Mouse (Mus musculus) retina, adult 2 months (tissue): Measurements from ENCODE around the gene Mink1.
"Not testable (repeated sequence)": the region's sequence is repeated elsewhere in the genome, so short reads cannot be mapped to it uniquely, and the experiment has no call there.

Source experiments
- DNase-seq: peaks from one replicate; pipeline ENCODE4 v3.0.0-alpha.2; 2012; ENCODE audit warnings: low read depth, low spot score

The Mink1 gene

DNA sequence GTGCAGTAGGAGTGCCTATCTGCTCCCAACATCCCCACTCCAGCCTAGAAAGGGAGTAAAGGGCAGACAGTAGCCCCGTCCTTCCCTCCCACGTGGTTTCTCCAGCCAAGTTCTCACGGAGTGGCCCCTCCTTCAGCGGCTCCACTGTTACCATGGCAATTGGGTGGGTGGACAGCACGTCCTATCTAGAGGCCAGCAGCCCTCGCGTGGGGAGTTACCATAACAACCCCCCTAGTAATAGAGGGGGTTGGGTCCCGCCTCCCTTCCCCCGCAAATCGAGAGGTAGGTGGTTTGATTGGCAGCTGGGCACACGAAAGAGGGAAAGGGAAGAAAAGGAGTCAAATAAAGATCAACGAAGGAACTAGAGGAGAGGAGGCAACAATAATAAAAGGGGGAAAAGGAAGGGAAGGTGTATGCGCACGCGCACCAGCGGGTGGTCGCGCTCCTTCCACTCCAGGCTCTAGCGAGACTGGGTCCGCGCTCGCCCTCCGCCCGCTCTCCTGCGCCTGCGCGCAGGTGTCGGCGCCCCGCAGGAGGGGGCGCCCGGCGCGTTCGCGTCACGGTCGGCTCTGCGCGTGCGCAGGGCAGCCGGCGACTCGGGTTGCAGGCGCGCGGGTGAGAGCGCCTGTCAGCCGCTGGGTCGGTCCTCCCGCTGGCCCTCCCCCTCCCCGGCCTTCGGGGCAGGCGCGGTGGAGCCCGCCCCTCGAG, at the start of gene Mink1:
Gene Mink1, plus strand, starts transcription at position 595 of the 708 bp plus-strand sequence.
- DNase-seq, result peak; percentile 76

DNA sequence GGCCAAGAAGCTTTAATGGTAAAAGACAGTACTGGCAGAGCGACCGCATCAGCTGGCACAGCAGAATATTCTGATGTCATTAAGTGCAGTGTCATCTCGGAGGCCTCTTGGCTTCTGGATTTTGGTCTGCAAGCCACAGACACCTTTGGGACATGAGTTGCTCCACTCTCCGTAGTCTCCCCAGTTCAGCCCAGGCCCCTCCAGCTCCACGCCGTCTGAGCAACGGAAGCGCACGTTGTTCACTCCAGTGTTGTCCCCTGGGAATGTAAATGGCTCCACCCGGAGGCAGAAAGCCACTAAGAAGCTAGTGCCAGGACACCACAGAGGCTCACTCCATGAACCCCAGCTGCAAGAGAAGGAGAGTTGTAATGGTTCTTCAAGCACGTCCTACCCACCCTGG, 49.2 kb upstream of the Mink1 start:
- no peak for DNase-seq

DNA sequence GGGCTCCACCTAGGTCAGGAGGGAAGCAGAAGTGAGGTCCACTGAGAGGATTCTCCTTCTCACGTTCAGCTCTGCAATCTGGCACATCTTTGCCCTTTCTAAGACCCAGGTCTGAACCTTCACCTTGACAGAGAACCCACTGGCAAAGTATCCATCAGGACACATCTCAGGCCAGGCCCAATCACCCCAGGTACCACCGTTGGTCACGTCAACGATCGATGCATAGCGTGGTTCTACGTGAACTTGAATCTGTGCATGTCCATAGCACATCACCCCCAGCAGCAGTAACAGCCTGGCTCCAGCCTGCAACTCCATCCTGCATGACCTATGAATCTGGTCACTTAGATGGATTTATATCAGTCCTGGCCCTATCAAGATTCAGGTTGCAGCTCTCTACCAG, 48.4 kb upstream of the Mink1 start, which contains the start of gene Vmo1:
Gene Vmo1, minus strand, starts transcription at position 329 of the 400 bp plus-strand sequence.
- no peak for DNase-seq

DNA sequence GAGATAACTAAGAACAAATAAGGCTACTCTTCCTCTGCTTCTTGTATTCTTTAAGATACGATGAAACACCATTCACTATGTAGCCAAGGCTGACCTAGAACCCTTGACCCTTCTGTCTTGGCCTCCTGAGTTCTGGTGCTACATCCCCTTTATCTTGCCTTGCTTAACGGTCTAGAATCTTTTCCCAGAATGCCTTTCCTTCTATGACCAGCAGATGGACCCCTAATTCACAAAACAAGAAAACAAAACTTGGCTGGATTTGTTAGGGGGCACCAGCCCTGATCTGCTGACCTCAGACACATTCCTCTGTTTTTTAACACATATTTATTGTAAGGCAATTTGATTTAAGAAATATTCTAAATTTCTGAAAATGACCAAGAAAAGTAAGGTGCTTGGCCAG, 46.3 kb upstream of the Mink1 start:
- no peak for DNase-seq

DNA sequence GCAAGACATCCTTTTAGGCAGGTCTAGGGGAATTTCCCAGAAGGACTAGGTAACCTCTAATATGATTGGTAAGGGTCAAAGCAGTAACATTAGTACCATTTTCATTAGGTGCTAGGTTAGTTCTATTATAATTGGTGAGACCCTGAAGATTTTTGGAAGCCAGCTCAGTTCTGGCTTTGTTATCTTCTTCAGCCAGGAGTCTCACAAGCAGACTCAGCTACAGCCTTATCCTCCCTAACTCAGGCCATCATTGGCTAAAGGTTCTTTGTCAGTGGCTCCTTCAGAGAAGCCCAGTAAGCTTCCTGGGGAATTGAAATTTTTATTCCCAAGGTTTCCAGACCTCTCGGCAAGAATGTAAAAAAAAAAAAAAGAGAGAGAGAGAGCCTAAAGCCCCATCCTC, 44.2 kb upstream of the Mink1 start:
- no peak for DNase-seq

DNA sequence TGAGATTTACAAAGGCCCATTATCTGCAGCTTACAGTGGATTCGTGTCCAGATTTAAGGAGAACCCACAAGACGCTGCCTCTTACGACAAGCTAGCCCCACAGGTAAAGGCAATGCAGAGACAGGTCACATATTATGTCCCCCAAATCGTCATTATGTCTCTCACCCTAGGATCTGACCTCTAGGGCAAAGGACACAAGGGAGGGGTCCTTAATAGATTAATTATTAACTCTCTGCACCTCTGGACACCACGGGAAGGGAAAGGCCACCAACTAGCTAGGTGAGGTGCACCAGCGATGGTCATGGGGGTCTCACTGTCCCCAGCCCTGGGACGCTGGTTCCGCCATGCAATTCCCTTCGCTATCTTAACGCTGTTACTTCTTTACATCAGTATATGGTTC, 43.8 kb upstream of the Mink1 start, which contains the start of gene Gltpd2:
Gene Gltpd2, plus strand, starts transcription at position 274 of the 400 bp plus-strand sequence.
- DNase-seq, result no peak

DNA sequence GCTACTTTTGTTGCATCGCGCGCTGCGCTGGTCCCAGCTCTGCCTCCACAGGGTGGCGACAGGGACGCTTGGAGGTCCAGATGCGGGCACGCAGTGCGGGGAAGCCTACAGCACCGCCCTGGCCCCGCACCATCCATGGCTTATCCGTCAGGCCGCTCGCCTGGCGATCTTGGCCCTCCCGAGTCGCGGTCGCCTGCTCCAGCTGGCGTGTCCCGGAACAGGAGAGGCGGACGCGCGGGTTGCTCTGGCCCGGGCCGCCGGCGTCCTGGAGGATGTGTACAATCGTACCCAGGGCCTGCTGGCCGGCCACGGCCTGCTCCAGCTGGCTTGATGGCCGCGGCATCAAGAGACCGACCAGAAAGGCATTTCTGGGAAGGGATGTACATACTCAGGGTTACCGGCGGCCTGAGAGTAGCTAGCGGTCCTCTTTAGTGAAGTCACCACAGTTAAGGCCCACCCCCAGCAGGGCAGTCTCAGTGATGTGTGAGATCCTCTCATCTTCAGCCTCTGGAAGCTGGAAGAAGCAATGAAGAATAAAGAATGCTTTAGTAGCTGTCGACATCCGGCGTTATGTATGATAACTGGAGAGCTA, 42.4 kb upstream of the Mink1 start:
- DNase-seq, result no peak

DNA sequence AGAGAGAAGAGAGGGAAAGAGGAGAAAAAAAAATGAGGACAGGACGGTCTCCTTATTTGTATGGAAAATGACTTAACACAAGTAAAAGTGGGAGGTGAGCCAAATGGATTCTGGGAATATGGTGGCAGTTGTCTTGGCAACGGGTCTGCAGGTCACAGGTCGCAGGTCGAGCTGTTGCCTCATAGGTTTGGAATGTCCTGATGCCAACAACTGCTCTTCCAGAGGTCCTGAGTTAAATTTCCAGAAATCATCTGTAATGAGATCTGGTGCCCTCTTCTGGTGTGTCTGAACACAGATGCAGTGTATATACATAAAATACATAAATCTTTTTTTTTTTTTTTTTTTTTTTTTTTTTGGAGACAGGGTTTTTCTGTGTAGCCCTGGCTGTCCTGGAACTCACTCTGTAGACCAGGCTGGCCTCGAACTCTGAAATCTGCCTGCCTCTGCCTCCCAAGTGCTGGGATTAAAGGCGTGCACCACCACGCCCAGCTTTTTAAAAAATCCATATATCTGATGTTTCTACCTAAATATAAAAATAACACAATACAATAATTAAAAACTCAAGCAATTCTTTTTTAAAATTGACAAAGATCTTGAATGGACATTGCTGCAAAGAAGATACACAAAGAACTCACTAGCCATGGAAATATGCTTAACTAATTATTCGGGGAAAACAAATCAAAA, 39.2 kb upstream of the Mink1 start:
- DNase-seq, result not testable (repeated sequence)

DNA sequence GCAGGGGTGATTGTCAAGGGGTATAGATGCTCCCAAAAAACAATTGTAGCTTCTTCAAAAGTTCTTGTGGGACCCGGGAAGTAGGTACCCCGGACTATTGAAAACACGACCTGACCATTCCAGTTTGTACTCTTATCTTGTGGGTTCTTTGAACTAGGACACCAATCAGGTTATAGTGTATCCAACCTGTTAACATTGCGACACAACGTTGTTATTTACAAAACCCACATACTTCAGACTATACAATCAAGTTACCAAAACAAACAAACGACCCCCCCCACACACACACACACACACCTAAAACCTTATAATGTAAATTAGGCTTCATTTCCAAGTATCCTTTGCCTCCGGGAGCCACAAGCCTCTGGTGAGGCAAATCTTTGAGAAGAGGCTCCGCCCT, 37.9 kb upstream of the Mink1 start:
- DNase-seq, result no peak

DNA sequence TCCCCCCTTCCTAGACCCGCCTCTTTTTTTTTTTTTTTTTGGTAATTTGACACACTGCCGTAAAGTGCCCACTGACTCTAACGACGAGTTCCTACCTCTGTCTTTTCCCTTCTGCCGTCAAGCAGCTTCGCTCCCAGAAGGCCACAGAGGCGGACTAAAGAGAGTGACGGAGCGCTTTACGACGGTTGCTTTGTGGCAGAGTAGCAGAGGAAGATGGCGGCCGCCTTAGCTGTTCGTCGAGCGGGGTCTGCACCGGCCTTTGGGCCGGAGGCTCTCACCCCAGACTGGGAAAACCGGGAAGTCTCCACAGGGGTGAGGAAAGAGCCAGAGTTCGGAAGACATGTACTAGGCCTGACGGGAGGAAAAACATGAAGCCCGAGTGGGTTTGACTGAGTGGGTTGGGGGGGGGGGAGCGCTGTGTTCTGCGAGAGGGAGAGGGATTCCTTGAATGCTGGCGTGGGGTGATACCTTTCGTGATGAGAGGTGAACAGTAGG, 37.5 kb upstream of the Mink1 start, which contains the start of gene Psmb6:
Gene Psmb6, plus strand, starts transcription at position 184 of the 495 bp plus-strand sequence.
- DNase-seq, result peak; percentile 92

DNA sequence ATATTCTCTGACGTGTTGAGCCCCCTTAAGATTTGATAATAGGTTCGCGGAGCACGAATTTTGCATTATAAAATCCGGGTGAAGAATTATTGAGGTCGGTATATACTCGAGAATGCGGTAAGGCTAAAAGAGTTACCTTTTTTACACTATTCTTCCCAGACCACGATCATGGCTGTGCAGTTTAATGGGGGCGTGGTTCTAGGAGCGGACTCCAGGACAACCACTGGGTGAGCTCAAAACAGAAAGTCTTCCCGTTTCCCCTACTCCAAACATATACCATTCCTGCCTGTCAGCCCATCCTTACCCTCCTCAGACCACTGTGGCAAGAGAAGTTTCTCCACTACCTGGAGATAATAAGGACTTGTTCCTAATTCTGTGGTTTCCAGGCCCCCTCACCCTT, 37.0 kb upstream of the Mink1 start:
- DNase-seq, result no peak

DNA sequence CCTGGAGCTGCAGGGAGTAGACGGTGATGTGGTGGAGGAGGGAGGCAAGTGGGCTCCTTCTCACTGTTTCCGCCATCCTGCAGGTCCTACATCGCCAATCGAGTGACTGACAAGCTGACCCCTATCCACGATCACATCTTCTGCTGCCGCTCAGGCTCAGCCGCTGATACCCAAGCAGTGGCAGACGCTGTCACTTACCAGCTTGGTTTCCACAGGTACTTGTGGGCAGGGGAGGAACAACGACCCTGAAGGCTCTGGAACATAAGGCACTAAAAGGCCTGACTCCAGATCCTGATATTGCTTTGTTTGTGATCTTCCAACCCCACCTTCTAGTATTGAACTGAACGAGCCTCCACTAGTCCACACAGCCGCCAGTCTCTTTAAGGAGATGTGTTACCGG, 36.5 kb upstream of the Mink1 start:
- no peak for DNase-seq

DNA sequence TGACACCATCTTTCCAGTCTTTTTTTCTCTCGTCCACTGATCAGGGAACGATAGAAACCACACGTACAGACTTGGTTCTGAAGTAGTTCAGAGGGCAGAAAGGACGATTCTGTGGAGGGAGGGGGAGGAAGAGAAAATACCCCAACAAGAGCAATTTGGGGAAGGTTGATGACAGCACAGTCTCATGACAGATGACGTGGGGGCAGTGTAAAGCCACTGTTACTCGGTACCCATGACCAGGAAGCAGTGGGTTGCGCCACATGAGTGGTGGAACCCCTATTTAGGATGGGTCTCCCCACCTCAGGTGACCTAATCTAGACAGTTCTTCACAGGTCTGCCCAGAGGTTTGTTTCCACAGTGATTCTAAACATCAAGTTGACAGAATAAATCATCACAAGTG, 34.1 kb upstream of the Mink1 start:
- DNase-seq, result no peak

DNA sequence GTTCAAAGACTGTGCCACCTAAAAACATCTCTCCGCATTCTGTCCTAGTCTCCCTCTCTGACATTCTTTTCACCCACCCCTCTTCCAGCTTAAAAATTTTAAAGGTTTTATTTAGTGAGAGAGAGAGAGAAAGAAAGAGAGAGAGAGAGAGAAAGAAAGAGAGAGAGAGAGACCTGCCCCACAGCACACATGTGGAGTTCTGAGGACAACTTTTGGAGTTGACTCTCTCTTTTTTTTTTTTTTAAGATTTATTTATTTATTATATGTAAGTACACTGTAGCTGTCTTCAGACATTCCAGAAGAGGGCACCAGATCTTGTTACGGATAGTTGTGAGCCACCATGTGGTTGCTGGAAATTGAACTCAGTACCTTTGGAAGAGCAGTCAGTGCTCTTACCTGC, 31.6 kb upstream of the Mink1 start:
- DNase-seq, result not testable (repeated sequence)

DNA sequence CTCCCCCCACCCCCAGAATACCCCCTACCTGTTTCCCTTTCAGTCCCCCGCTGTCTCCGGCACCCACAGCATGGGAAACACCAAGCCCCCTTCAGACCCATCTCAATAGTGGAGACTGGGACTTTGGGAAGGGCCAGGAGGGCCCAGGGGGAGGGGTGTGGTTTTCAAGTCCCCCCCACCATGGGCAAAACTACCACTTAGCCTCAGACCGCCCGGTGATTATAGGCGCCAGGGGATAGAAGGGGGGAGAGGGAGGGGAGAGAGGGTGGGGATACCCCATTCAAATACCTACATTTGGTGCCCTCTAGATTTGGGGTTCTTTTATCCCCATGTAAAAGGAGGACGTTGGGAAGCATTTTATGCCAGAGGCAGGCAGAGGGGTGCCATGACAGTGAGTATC, 29.8 kb upstream of the Mink1 start, which contains the start of gene Gm40193:
Gene Gm40193, minus strand, starts transcription at position 101 of the 400 bp plus-strand sequence.
- DNase-seq, result no peak

DNA sequence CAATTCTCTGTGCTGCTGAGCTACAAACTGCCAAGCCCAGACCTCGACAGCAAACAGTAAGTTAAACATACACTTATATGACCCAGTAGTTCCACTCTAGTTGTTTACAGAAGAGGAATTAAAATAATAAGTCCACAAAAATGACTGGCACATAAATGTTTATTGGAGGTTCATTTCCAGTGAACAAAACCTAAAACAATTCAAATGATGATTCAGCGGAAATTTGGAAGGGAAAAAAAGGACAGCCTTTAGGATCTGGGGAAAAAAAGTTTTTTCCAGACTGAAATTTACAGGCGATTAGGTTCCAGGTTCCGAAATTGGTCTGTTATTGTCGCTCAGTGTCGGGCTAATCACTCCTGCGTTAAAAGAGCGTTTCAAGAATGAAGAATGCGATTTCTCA, 23.3 kb upstream of the Mink1 start:
- DNase-seq, result no peak

DNA sequence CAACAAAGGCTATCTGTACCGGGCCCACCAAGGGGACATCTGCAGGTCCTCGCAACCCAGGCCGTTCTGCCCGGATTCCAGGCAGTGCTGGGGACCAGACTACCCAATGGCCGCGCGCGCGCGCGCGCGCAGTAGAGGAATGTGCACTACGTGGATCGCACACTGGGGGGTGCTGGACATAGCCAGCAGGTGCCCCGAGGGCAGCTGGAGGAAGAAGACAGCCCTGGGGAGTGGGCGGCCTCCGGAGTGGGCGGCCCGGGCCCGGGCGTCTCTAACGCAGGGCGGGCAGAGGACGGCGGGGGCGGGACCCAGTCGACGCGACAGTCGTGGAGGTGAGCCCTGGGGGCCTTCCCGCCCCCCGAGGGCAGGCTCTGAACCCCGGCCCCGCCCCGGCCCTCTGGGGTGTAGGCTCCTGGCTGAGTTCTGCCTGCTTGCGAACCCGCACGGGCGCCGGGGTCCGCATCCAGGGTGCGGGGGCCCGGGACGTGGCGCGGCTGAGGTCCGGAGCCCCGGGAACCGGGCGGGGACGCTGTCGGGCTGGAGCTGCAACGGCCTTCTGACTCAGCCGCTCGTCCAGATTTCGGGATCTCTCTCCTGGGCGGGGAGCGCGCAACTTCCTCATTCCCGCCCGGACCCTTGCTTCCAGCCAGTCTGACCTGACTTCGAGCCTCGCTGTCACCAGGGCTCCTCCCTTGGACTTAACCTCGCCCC, 22.6 kb upstream of the Mink1 start, which contains the start of gene Pld2:
Gene Pld2, plus strand, starts transcription at position 188 of the 711 bp plus-strand sequence.
- peak; percentile 49 for DNase-seq

DNA sequence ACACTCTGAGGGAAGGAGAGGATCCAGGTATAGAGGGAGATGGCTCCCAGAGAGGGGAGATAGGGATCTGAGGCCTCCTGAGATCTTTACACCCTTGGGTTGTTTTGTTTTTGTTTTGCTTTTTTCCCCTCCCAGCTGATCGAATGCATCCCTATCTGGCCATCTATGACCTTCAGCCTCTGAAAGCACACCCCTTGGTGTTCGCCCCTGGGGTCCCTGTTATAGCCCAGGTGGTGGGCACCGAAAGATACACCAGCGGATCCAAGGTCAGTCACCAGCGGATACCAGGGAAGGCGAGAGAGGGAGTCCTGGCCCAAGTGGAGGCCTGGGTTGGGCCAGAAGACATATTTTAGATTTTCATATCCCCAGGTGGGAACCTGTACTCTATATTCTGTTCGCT, 21.8 kb upstream of the Mink1 start:
- DNase-seq, result no peak

DNA sequence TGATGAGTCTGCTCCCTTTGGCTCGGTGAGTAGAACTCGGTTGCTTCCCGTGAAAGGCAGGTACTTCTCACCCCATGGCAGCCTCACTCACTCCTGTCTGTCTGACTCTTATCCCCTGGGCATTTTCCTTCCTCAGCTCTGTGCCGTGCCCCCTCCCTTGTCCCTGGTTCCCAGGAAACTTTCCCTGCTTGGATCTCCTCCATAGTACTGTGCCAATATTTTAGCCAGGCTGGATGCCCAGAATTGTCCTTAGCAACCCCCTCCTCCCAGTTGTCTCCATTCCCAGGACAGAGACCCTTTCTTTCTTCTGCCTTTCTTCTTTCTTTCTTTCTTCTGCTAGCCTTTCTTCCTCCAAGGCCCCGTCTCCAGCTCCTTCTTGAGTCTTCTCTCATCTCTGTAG, 21.3 kb upstream of the Mink1 start:
- DNase-seq, result no peak

DNA sequence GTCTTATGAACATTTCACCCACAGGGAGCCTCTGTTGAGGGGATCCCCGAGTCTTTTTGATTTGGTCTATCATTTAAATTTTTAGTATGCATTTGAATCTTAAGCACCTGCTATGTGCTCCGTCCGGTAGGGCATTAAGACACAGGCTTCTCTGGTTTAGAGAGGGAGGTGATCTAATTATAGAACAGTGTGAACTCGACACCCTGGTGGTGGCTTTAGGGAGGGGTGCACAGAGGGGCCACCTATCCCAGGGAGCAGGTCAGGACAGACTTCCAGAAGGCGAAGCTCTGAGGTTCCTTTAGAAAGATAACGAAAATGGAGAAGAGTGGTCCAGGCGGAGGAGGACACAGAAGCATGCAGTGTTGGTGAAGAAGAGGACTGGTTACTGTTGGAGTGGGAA, 18.2 kb upstream of the Mink1 start:
- no peak for DNase-seq

DNA sequence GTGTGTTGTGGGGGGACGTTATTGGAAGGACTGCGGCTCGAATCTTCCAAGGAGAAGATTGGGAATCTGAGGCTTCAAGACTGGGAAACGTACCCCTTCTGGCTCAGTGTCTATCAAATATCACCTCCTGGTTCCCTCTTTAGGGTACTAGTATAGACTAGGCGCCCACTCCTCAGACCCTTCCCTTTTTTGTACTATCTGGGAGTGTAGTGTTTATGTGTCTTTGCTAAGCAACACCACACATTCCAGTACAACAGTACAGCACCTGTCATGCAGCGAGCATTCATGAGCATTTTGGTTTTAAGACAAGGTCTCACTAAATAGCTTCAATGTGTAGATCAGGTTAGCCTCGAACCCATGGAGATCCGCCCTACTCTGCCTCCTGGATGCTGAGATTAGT, 11.2 kb upstream of the Mink1 start:
- DNase-seq, result no peak

DNA sequence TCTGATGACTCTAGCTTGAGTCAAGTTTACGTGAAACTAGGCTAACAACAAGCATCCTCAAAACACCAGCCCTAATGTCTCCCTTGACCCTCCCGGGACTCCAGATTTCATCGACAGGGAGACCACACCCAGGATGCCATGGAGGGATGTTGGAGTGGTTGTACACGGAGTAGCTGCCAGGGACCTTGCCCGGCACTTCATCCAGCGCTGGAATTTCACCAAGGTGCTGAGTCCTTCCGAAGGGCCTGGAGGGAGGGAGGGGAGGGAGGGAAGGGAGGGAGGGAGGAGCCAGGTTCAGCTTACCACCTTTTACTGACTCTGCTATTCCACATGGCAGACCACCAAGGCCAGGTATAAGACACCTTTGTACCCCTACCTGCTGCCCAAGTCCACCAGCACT, 8.7 kb upstream of the Mink1 start:
- no peak for DNase-seq
